Mouse (Mus musculus) midbrain, postnatal 0 days (tissue): ENCODE data around the gene Pafah2. TPM values are rescaled to one million over a fixed set of nuclear protein-coding genes. Genes with fewer than 3 reads are reported as not detected.

Source experiments
- ATAC-seq: fragments of 200-750 bp; cut with Nextera tagmentation; 2 replicates; pipeline ENCODE4 v1.8.0; 2017; ENCODE audit warnings: moderate number of reproducible peaks, mild to moderate bottlenecking, moderate TSS enrichment, moderate library complexity; ENCODE audit not compliant: low FRiP score
- DNase-seq: peaks from one replicate; pipeline ENCODE4 v3.0.0-alpha.2; 2015; ENCODE audit warnings: low spot score
- H3K27ac ChIP-seq: fragments of 300-500 bp; sonication (generic); 2 replicates; pipeline ENCODE4 v1.5.1; 2014; ENCODE audit warnings: low read depth, mild to moderate bottlenecking, low read length, mixed read lengths
- H3K27me3 ChIP-seq: fragments of 300-500 bp; sonication (generic); 2 replicates; pipeline ENCODE4 v1.6.1; 2014; ENCODE audit warnings: low read length, control low read depth, mixed read lengths; ENCODE audit not compliant: insufficient read depth
- H3K36me3 ChIP-seq: fragments of 300-500 bp; sonication (generic); 2 replicates; pipeline ENCODE4 v1.6.1; 2014; ENCODE audit warnings: low read length, control low read depth, mixed read lengths; ENCODE audit not compliant: insufficient read depth
- H3K4me1 ChIP-seq: fragments of 300-500 bp; sonication (generic); 2 replicates; pipeline ENCODE4 v1.6.1; 2014; ENCODE audit warnings: mild to moderate bottlenecking, control low read depth, antibody characterized with exemption, low read length, mixed read lengths; ENCODE audit not compliant: insufficient read depth
- H3K4me2 ChIP-seq: fragments of 300-500 bp; sonication (generic); 2 replicates; pipeline ENCODE4 v1.6.1; 2014; ENCODE audit warnings: low read depth, mild to moderate bottlenecking, low read length, mixed read lengths; ENCODE audit not compliant: poor library complexity, severe bottlenecking
- H3K4me3 ChIP-seq: fragments of 300-500 bp; sonication (generic); 2 replicates; pipeline ENCODE4 v1.5.1; 2014; ENCODE audit warnings: low read depth, mild to moderate bottlenecking, low read length, moderate library complexity
- H3K9ac ChIP-seq: fragments of 300-500 bp; sonication (generic); replicated peaks from 2 replicates; pipeline ENCODE4 v1.6.1; 2014; ENCODE audit warnings: mild to moderate bottlenecking, low read length, moderate library complexity, mixed read lengths; ENCODE audit not compliant: poor library complexity, severe bottlenecking
- H3K9me3 ChIP-seq: fragments of 300-500 bp; sonication (generic); 2 replicates; pipeline ENCODE4 v1.6.1; 2016; ENCODE audit warnings: low read length, control low read depth
- CTCF ChIP-seq: IDR thresholded peaks from 2 replicates; pipeline ENCODE4 v1.5.1; 2016; ENCODE audit warnings: antibody characterized with exemption, mild to moderate bottlenecking
- WGBS: fragments of 180-500 bp; shearing (Covaris S2); extraction: QIAGEN DNeasy Blood & Tissue Kit; methylation state at CpG from one replicate; pipeline ENCODE4 v1.1.7; 2014; 5-methylcytosine and 5-hydroxymethylcytosine counted together
- polyA plus RNA-seq: library from polyadenylated mRNA; unstranded; fragments of >200 nt; fragmentation: Nextera tagmentation; extraction: Ambion mirVana; gene quantifications from 2 replicates; pipeline ENCODE4 v1.2.1, GENCODE M21; 2015
- total RNA-seq: library from RNA; depleted of rRNA; stranded (reverse); fragments of >200 nt; gene quantifications from 2 replicates; pipeline ENCODE4 v1.2.3, GENCODE M21; 2014

Pafah2 gene
- total and polyA plus RNA-seq, 2 experiments from 2014 or later, result 5.7 to 8.3 TPM

DNA sequence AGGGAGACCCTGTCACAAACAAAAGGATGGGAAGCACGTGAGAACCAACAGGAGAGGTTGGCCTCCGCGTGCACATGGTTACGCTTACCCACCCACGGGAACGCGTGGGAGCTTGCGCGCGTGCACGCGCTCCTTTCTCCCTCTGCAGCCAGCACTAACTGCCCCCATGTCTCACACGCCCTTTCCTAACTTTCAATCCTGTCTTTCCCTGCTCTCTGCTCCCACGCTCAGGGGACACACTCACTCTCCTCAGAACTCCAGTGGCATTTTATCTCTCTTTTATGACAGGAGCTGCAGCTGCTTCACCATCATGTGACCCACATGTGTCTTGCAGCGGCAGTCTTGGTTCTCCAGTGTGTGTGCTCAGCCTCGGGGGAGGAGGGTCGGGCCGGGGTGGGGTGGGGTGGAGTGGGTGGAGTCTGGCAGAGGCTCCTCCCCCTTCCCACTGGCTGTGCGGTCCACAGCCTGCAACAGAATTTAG lies 5.1 kb downstream of the Pafah2 start:
- peak; percentile 79 for ATAC-seq

DNA sequence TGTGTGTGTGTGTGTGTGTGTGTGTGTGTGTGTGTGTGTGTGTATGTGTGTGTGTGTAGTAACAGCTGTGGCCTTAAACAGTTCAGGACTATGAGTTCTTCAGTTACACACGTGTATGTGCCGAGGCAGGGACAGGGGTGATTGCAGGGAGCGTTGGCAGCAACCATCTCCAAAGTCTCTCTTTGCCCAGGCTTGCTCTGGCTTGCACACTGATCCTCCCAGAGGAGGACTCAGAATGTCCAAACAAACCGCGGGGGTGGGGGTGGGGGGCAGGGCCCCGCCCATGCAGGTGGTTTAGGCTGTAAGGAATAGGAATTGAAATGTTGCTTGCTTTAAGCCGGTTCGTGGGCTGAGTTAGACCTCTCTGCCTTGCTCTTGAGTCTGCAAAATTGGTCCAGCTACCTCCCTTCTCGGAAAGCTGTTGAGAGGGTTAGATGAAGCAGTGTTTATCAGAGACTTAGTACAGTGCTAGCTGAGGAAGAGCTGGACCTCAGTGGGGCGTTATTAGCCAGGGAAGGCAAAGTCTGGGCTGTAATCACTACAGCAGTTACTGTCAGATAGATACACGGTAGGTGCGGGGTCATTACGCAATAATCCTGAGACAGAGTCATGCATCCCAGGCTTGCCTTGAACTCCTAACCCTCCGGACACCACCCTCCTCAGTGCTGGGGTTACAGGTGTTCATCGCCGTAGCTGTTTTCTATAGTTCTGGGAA lies 5.9 kb downstream of the Pafah2 start:
- ATAC-seq (peak; percentile 24; the same call in 1 of the 2 replicates), DNase-seq (no peak)
- H3K9ac ChIP-seq, result peak overlapping the region; percentile 44; the same call in 1 of the 2 replicates
- 64% methylated on average over 15 of the region's 16 CpGs for WGBS
- peak overlapping the region; percentile 75 for H3K27ac ChIP-seq
- H3K9me3 ChIP-seq, result no peaks in the 10 kb centered on the region
- H3K4me3 ChIP-seq, result no peak overlapping the region; the same call in 1 of the 2 replicates
- H3K27me3 ChIP-seq, result no peaks in the 10 kb centered on the region
- no peaks in the 10 kb centered on the region for H3K36me3 ChIP-seq
- H3K4me2 ChIP-seq, result peak overlapping the region; percentile 54
- TF ChIP-seq CTCF, result no peak
- H3K4me1 ChIP-seq, result 0 out of 2 replicates have a peak, but pooled peaks cover 4% of the 10 kb centered on the region

More for the DNA sequence above, 5.1 kb downstream of the Pafah2 start:
- H3K27me3 ChIP-seq, result no peaks in the 10 kb centered on the region
- DNase-seq, result peak; percentile 70
- H3K9me3 ChIP-seq, result no peaks in the 10 kb centered on the region
- H3K4me2 ChIP-seq, result peak overlapping the region; percentile 54
- peak overlapping the region; percentile 34 for H3K4me3 ChIP-seq
- no peaks in the 10 kb centered on the region for H3K36me3 ChIP-seq
- H3K27ac ChIP-seq, result peak overlapping the region; percentile 75
- H3K4me1 ChIP-seq, result 0 out of 2 replicates have a peak, but pooled peaks cover 4% of the 10 kb centered on the region
- 0 out of 2 replicates have a peak, but pooled peaks have one; percentile 6 for TF ChIP-seq CTCF
- 3% methylated on average over 19 of the region's 19 CpGs for WGBS
- peak overlapping the region; percentile 44 for H3K9ac ChIP-seq

DNA sequence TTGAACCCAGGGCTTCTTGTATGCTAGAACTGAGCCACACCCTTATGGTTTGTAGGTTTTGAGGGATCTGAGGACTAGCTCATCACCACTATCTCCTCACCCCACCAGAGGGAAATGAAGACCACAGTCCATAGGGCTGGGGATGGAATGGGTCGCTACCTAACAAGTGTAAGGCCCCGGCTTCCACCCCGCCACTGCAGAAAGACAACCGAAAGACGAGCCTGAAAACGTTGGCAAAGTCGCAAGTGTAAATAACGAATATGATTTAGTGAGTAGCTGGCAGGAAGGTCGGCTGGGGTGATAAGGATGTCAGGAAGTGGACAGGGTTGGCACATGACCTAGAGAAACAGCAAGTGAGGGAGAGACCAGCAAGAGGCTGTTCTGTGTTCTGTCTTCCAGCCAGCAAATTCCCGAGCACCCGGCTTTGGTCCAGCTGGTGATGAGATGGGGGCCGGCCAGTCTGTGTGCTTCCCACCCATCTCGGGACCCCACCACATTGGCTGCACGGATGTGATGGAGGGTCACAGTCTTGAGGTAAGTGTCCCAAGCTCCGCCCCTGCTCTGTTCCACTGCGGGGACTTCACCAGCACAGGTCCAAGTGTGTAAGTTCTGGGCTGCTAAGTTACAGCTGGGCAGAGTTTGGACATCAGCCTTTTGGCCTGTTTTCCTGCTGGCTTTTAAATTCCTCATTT lies 6.6 kb downstream of the Pafah2 start:
- TF ChIP-seq CTCF, result no peak
- H3K27ac ChIP-seq, result no peak overlapping the region
- H3K9me3 ChIP-seq, result no peaks in the 10 kb centered on the region
- no peak overlapping the region for H3K9ac ChIP-seq
- H3K4me2 ChIP-seq, result no peak overlapping the region; the same call in 1 of the 2 replicates
- DNase-seq (no peak), ATAC-seq (no peak)
- H3K27me3 ChIP-seq, result no peaks in the 10 kb centered on the region
- no peak overlapping the region for H3K4me3 ChIP-seq
- 0 out of 2 replicates have a peak, but pooled peaks cover 4% of the 10 kb centered on the region for H3K4me1 ChIP-seq
- 83% methylated on average over 16 of the region's 16 CpGs for WGBS
- H3K36me3 ChIP-seq, result no peaks in the 10 kb centered on the region

DNA sequence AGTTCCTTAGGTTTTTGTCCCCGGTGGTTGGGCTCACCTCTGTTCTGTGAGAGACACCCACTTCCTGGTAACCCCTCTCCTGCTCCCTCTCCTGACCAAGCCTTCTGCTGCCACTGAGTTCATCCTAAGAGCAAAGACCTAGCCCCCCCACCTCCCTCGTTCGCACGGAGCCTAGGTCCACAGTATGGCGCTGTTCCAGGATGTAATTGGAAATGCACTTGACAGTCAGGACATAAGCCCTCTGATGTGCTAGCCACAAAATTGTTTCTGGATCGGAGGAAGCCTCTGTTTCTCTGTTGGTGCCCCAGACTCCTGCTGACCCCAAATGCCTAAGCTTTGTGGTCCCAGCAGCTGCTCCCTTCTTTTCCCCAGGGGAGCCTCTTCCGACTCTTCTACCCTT lies 7.6 kb downstream of the Pafah2 start:
- H3K36me3 ChIP-seq, result no peaks in the 10 kb centered on the region
- ATAC-seq (no peak), DNase-seq (peak; percentile 33)
- no peaks in the 10 kb centered on the region for H3K27me3 ChIP-seq
- H3K4me1 ChIP-seq, result 0 out of 2 replicates have a peak, but pooled peaks cover 4% of the 10 kb centered on the region
- H3K4me2 ChIP-seq, result no peak overlapping the region
- TF ChIP-seq CTCF, result peak; percentile 42
- 39% methylated on average over 7 of the region's 7 CpGs for WGBS
- no peak overlapping the region for H3K27ac ChIP-seq
- no peak overlapping the region for H3K9ac ChIP-seq
- no peaks in the 10 kb centered on the region for H3K9me3 ChIP-seq
- no peak overlapping the region for H3K4me3 ChIP-seq

DNA sequence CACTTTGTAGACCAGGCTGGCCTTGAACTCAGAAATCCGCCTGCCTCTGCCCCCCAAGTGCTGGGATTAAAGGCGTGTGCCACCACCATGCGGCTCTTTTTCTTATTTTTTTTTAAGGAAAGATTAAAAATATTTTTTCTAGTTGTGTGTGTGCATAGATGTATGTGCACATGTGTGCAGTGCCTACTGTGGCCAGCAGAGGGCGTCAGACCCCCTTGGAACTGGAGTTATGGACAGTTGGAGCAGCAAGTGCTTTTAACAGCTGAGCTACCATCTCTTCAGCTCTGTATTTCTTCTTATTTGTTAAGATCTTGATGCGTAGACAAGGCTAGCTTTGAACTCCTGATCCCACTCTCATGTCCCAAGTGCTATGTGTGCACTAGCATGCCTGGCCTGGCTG lies 13.2 kb downstream of the Pafah2 start:
- no peaks in the 10 kb centered on the region for H3K9me3 ChIP-seq
- 76% methylated on average over 5 of the region's 5 CpGs for WGBS
- H3K4me1 ChIP-seq, result no peaks in the 10 kb centered on the region
- ATAC-seq (no peak), DNase-seq (no peak)
- H3K4me3 ChIP-seq, result no peak overlapping the region
- no peak overlapping the region for H3K9ac ChIP-seq
- no peak overlapping the region for H3K4me2 ChIP-seq
- no peaks in the 10 kb centered on the region for H3K27me3 ChIP-seq
- H3K27ac ChIP-seq, result no peak overlapping the region
- no peaks in the 10 kb centered on the region for H3K36me3 ChIP-seq
- TF ChIP-seq CTCF, result peak; percentile 65

DNA sequence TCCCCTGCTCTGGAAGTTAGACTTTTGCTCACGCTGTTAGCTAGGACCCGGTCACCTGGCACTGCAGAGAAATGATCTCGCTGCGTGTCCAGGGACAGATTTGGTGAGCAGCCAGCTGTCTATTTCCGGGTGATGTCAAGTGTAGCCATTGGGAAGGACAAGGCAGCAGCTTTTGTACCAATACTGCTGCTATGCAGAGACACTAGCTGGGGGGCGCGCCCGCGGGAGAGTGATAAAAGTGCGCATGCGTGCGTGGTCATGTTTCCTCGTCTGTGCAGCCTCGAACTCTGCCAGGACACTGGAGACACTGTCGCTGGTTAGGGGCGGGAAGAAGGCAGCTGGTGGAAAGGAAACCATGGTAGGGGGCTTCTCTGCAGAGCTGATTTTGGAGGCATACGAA lies 20.1 kb downstream of the Pafah2 start:
- Histone ChIP-seq H3K27ac (peak overlapping the region; percentile 62; the same call in 1 of the 2 replicates), H3K4me1 (no peaks in the 10 kb centered on the region), H3K9ac (no peak overlapping the region), H3K4me3 (no peak overlapping the region), H3K9me3 (no peaks in the 10 kb centered on the region), H3K27me3 (no peaks in the 10 kb centered on the region), H3K4me2 (0 out of 2 replicates have a peak overlapping the region, but pooled peaks have one; percentile 2), H3K36me3 (peaks cover 3% of the 10 kb centered on the region)
- ATAC-seq, result no peak
- 76% methylated on average over 17 of the region's 17 CpGs for WGBS
- peak; percentile 34 for DNase-seq
- no peak for TF ChIP-seq CTCF
